Mouse (Mus musculus): ENCODE results near the gene Cdkl4. TPM values are rescaled to one million over a fixed set of nuclear protein-coding genes. Genes with fewer than 3 reads are reported as not detected.

Cdkl4 gene
- total and polyA plus RNA-seq, 2 experiments from 2014 or later, result 5.4 to 6.9 TPM

DNA sequence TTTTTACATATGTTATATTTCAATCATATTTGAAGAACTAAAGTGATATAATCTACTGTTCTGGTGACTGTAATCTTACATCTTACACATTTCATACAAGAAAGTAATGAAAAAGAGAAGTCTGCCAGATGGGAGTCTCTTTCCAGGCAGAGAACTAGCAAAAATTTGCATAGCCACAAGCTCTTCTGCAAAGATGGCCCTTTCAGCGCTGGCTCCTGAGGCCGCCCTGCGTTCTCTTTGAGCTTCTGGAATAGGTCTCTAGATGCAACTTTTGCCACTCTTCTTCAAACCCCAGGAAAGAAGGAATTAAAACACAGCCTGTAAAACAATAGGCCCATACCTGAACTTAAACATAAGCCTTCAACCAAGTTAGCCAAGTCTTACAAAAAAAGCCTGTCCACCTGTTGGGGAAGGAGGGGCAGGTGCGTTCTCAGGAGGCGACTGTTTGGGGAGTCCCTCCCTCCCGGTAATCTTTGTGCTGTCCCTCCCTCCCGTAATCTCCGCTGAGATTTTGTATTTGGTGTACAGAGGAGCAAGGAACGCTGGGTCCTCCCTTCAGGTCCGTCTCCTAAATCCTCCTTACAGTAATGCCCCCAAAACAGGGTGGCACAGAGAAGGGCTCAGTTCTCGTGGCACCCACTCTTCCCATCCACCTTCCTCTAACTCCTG is 78.9 kb downstream of the Cdkl4 start:
- ATAC-seq (ENCODE audit: low FRiP score) (no peak), DNase-seq (ENCODE audit: low spot score) (no peak)
- H3K9me3 ChIP-seq (ENCODE audit: low read length), result no peaks in the 10 kb centered on the region
- no peaks in the 10 kb centered on the region for H3K27me3 ChIP-seq (ENCODE audit: insufficient read depth, low read length)
- no peak overlapping the region for H3K9ac ChIP-seq (replicated peaks; ENCODE audit: low read length, poor library complexity, severe bottlenecking)
- 66% methylated on average over 11 of the region's 11 CpGs for WGBS
- no peak overlapping the region for H3K4me2 ChIP-seq (ENCODE audit: low read depth, low read length, poor library complexity, severe bottlenecking)
- no peak overlapping the region for H3K4me3 ChIP-seq (ENCODE audit: low read depth, low read length)
- no peak for TF ChIP-seq CTCF (IDR thresholded peaks at IDR 0.05)
- no peak overlapping the region for H3K27ac ChIP-seq (ENCODE audit: low read depth, low read length)
- no peaks in the 10 kb centered on the region for H3K4me1 ChIP-seq (ENCODE audit: insufficient read depth, low read length)
- no peaks in the 10 kb centered on the region for H3K36me3 ChIP-seq (ENCODE audit: insufficient read depth, low read length)

DNA sequence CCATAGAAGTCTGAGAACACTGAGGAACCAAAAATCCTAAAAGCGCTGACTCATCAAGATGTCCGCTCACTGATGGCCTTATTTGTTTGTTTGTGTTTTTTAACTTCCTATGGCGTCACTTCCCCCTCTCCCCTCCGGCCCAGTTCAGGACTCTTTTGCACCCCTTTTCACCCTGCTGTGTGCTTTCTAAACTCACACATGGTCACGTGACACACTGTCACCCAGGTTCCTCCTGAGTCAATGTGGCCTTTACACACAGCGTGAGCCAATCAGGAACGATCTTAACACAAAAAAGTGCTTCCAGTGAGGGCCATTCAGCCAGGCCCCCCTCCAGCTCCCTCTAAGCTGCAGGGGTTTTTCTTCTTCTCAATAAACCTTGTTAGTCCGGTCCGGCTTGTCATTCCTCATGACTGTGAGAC is 80.4 kb downstream of the Cdkl4 start:
- H3K4me1 ChIP-seq (ENCODE audit: insufficient read depth, low read length), result no peaks in the 10 kb centered on the region
- ATAC-seq (ENCODE audit: low FRiP score) (no peak), DNase-seq (ENCODE audit: low spot score) (no peak)
- 41% methylated on average over 9 of the region's 9 CpGs for WGBS
- H3K27ac ChIP-seq (ENCODE audit: low read depth, low read length), result no peak overlapping the region
- no peak for TF ChIP-seq CTCF (IDR thresholded peaks at IDR 0.05)
- no peak overlapping the region for H3K4me2 ChIP-seq (ENCODE audit: low read depth, low read length, poor library complexity, severe bottlenecking)
- H3K27me3 ChIP-seq (ENCODE audit: insufficient read depth, low read length), result no peaks in the 10 kb centered on the region
- H3K4me3 ChIP-seq (ENCODE audit: low read depth, low read length), result no peak overlapping the region
- H3K36me3 ChIP-seq (ENCODE audit: insufficient read depth, low read length), result no peaks in the 10 kb centered on the region
- no peaks in the 10 kb centered on the region for H3K9me3 ChIP-seq (ENCODE audit: low read length)
- no peak overlapping the region for H3K9ac ChIP-seq (replicated peaks; ENCODE audit: low read length, poor library complexity, severe bottlenecking)

DNA sequence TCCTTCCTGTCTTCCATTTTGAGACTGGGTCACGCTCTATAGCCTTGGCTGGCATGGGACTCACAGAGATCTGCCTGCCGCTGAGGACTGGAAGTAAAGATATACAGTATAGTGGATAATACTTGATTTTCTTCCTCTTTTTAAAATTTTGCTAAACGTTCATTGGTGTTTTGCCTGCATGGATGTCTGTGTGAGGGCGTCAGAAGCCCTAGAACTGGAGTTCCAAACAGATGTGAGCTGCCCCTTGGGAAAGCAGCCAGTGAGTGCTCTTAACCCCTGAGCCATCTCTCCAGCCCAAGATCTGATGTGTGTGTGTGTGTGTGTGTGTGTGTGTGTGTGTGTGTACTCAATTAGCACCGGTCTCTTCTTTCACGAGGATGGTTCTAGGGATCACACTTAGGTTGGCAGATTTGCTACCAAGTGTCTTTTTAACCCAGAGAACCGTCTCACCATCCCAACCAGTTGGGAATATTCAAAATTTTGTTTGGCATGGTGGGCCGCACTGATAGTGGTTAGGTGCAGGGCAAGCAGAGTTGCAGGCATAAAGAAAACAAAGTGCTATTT is 80.9 kb downstream of the Cdkl4 start:
- no peak for ATAC-seq (ENCODE audit: low FRiP score)
- no peaks in the 10 kb centered on the region for H3K27me3 ChIP-seq (ENCODE audit: insufficient read depth, low read length)

DNA sequence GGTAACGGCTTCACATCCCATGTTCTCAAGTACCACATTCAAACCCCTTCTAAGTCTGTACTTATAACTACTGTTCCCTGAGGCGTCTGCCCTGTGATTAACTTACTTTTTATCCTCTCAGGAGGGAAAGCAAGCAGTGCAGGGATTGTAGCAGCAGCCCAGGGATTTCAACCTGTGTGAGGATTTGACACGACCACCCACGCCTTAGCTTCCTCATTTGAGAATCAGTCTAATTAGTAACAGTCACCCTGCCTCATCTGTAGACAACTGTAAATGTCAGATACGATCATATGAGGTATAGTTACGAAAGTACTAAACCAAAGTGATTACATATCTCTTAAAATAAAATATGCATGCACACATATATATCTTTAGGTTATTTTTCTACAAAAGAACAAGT is 81.4 kb downstream of the Cdkl4 start:
- DNase-seq (ENCODE audit: low spot score) (no peak), ATAC-seq (ENCODE audit: low FRiP score) (no peak)
- no peak for TF ChIP-seq CTCF (IDR thresholded peaks at IDR 0.05)
- Histone ChIP-seq H3K9me3 (ENCODE audit: low read length) (no peaks in the 10 kb centered on the region), H3K4me1 (ENCODE audit: insufficient read depth, low read length) (no peaks in the 10 kb centered on the region), H3K9ac (replicated peaks; ENCODE audit: low read length, poor library complexity, severe bottlenecking) (no peak overlapping the region), H3K4me2 (ENCODE audit: low read depth, low read length, poor library complexity, severe bottlenecking) (no peak overlapping the region), H3K36me3 (ENCODE audit: insufficient read depth, low read length) (no peaks in the 10 kb centered on the region), H3K4me3 (ENCODE audit: low read depth, low read length) (no peak overlapping the region), H3K27me3 (ENCODE audit: insufficient read depth, low read length) (no peaks in the 10 kb centered on the region), H3K27ac (ENCODE audit: low read depth, low read length) (no peak overlapping the region)
- WGBS, result 67% methylated on average over 6 of the region's 6 CpGs

More for the DNA sequence above, 80.9 kb downstream of the Cdkl4 start:
- no peak overlapping the region for H3K4me2 ChIP-seq (ENCODE audit: low read depth, low read length, poor library complexity, severe bottlenecking)
- TF ChIP-seq CTCF (IDR thresholded peaks at IDR 0.05), result no peak
- H3K9ac ChIP-seq (replicated peaks; ENCODE audit: low read length, poor library complexity, severe bottlenecking), result no peak overlapping the region
- 90% methylated on average over 8 of the region's 8 CpGs for WGBS
- H3K4me3 ChIP-seq (ENCODE audit: low read depth, low read length), result no peak overlapping the region
- no peaks in the 10 kb centered on the region for H3K36me3 ChIP-seq (ENCODE audit: insufficient read depth, low read length)
- H3K4me1 ChIP-seq (ENCODE audit: insufficient read depth, low read length), result no peaks in the 10 kb centered on the region
- H3K9me3 ChIP-seq (ENCODE audit: low read length), result no peaks in the 10 kb centered on the region
- no peak for DNase-seq (ENCODE audit: low spot score)
- no peak overlapping the region for H3K27ac ChIP-seq (ENCODE audit: low read depth, low read length)

DNA sequence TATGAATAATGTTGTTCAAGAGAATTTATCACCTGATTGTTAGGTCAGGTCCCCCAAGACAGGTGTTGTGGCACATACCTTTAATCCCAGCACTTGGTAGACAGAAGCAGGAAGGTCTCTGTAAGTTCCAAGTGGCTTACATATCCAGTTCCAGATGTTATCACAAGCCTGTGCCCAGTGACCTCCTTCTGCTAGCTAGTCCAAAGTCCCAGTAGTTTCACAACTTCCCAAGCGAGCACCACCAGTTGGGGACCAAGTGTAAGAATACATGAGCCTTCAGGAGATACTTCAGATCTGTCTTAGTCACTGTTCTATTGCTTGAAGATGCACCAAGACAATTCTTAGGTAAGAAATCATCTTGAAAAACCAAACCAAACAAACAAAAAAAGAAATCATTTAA is 83.7 kb downstream of the Cdkl4 start:
- WGBS, result 83% methylated on average over 1 of the region's 1 CpGs
- no peak for TF ChIP-seq CTCF (IDR thresholded peaks at IDR 0.05)
- H3K4me1 ChIP-seq (ENCODE audit: insufficient read depth, low read length), result no peaks in the 10 kb centered on the region
- H3K9ac ChIP-seq (replicated peaks; ENCODE audit: low read length, poor library complexity, severe bottlenecking), result no peak overlapping the region
- ATAC-seq (ENCODE audit: low FRiP score), result no peak
- no peaks in the 10 kb centered on the region for H3K27me3 ChIP-seq (ENCODE audit: insufficient read depth, low read length)
- no peak overlapping the region for H3K4me3 ChIP-seq (ENCODE audit: low read depth, low read length)
- DNase-seq (ENCODE audit: low spot score), result no peak
- H3K9me3 ChIP-seq (ENCODE audit: low read length), result no peaks in the 10 kb centered on the region
- no peak overlapping the region for H3K27ac ChIP-seq (ENCODE audit: low read depth, low read length)
- H3K36me3 ChIP-seq (ENCODE audit: insufficient read depth, low read length), result no peaks in the 10 kb centered on the region
- H3K4me2 ChIP-seq (ENCODE audit: low read depth, low read length, poor library complexity, severe bottlenecking), result no peak overlapping the region

DNA sequence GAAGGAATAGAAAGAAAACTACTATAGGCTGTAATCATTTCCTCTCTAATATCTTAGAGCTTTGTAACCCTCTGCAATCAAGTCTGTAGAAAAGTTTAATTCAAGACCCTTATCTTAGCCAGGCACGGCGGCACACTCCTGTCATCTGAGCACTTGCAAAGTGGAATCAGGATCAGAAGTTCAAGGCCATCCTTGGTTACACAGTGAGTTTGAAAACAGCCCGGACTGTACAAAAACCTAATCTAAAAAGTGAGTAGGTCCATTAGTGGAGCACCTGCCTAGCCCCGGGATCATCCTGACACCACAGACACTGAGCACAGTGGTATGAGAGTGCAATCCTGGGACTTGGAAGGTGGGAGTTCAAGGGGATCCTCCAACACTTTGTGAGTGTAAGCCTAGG is 84.8 kb downstream of the Cdkl4 start:
- Histone ChIP-seq H3K27ac (ENCODE audit: low read depth, low read length) (no peak overlapping the region), H3K4me2 (ENCODE audit: low read depth, low read length, poor library complexity, severe bottlenecking) (no peak overlapping the region), H3K9me3 (ENCODE audit: low read length) (no peaks in the 10 kb centered on the region), H3K9ac (replicated peaks; ENCODE audit: low read length, poor library complexity, severe bottlenecking) (no peak overlapping the region), H3K4me1 (ENCODE audit: insufficient read depth, low read length) (no peaks in the 10 kb centered on the region), H3K27me3 (ENCODE audit: insufficient read depth, low read length) (no peaks in the 10 kb centered on the region), H3K4me3 (ENCODE audit: low read depth, low read length) (no peak overlapping the region), H3K36me3 (ENCODE audit: insufficient read depth, low read length) (no peaks in the 10 kb centered on the region)
- 93% methylated on average over 4 of the region's 4 CpGs for WGBS
- DNase-seq (ENCODE audit: low spot score), result no peak
- no peak for TF ChIP-seq CTCF (IDR thresholded peaks at IDR 0.05)
- ATAC-seq (ENCODE audit: low FRiP score), result no peak

All from midbrain, postnatal 0 days (tissue).